Mouse (Mus musculus) left cerebral cortex, adult 9 months (tissue): Measurements from ENCODE around the gene Rbfox1.

Experiments used
- DNase-seq, 2 experiments: peaks; one replicate each; pipeline ENCODE4 v3.0.0; 2022; ENCODE audit warnings: low spot score in 2 of 2

The Rbfox1 gene

DNA sequence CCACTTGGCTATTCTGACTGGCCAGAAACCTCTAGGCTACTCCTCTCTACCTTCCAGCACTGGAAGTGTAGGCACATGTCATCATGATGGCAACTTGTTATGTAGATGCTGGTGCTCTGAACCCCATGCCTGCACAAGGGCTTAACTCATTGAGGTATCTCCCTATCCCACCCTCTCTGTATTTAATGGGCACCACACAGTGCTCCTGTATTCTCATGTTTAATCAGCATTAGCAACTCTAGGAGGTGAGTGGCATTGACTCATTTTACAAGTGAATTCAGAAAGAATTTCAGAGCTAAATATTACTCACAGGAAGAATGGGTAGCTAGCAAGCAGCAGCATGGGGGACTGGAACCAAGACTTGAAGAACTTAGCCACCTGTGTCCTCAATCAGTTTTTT is 321.3 kb downstream of the Rbfox1 start:
- no peak for DNase-seq

DNA sequence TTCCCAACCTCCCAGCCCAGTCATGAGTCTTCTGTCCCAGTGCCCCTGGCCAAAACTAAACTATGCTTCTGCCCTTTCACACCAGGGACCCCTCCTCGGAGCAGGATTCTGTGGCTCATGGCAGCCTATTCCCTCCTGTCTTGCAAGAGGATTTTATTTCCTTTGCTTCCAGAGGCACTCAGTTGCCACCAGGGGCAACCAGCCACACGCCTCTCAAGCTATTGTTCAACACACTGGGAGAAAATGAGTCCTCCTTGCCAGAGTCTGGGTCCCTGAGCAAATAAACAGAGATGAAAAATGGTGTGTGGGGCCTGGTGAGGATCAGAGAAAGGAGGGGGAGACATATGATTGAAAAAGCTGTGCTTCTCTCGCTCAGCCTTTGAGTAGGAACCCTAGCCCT is 327.8 kb downstream of the Rbfox1 start:
- no peak for DNase-seq

DNA sequence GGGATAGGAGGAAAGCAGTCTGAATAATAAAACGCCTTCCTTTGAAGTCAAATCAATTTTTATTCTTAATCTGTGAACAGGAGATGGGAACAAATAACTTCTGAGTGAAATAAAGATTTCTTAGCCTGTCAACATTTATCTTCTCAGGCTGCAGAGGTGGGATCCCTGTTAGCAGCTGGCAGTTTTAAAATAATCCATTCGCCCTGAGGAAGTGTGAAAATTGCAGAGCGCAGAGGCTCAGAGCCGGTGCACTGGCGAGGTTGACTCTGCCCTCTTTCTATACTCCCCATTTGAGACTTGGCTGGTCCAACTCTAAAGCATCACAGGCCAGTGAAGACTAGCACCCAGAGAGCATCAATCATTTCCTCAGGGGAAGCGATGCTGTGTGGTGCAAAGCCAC is 342.3 kb downstream of the Rbfox1 start:
- no peak for DNase-seq

DNA sequence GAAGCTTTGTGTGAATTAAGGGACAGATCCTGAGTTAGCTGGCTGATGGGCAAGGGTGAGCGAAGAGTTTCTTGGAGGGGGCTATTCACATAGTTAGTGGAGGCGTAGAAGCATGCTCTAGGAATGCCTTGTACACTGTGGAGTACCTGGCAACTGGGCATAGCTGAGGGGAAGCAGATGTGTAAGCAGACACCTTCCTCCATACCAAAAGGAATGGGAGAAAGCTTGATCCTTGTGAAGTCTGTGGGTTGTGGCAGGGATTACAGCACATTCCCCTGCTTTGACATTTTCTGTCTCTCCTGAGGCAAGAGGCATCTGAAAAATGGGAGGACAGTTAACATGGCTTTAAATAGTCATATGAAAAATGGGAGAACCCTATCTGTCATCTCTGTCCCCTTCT is 347.8 kb downstream of the Rbfox1 start:
- peak in 1 of 2 experiments; percentile 29 for DNase-seq

DNA sequence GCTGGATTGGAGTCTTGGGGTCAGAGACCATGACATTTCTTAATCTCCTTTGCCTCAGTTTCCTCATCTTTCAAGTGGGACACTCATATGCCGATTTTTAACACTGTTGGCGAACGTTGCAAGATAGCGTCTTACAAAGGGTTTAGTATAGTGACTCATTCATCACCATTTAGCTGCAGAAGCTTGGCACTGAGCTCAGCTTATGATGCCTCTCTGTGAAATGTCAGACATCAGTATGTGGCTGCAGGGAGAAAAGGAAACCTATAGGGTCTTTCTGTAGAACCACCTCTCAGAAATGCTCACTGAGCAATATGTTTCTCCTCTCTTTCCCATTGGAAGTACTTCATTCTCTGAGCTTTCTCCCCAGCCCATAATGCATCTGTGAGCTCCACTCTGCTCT is 356.2 kb downstream of the Rbfox1 start:
- DNase-seq, result no peak

DNA sequence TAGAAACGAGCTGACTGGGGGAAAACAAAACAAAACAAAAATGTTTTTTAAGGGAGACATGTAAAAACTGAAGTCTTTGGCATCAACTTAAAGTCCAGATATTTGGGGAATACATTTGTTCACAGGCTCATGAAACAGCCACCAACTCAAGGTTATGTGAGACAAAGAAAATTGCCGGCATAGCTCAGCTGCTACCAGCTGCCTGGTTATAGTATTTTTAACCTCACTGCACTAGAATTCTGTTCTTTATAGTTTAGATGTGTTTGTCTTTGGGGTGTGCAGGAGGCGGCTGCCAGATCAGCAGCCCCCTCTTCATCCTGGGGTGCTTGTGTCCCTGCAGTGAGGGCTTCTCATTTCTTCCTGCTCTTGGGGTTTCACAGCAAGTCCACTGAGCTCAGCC is 357.3 kb downstream of the Rbfox1 start:
- no peak for DNase-seq

DNA sequence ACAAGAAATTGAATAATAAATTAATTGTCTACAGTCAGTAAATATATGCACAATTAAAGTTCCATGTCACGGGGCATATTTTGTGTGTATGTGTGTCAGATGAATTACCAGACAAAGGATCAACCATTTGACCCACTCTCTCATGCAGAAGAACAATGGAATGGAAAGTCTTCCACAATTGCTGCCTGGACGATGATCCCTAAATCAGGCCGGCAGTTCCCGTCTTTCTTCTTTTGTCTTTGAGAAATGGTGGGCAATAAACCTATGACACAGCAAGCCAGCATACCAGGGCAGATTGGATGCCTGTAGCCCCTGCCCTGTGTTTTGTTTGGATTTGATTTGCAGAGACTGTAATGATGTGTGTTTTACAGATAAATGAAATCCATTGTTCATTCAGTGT is 362.4 kb downstream of the Rbfox1 start:
- no peak for DNase-seq

DNA sequence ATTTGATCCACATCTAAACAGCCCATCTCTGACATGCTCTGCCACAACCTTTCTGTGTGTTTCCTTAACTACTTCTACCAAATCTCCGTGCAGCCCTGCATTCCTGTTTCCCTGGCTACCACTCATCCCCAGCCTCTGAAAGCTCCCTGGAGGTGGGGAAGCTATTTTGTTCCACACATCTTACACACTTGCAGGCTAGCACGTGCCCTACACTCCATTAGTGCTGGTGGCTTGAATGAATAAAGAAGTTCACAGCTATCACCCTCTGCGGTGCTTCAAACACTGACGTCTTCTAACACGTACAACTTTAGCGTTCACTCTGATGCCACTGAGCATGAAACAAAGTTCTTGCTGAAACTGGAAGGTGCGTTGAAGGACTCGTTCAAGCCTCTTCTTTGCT is 379.4 kb downstream of the Rbfox1 start:
- DNase-seq, result no peak

DNA sequence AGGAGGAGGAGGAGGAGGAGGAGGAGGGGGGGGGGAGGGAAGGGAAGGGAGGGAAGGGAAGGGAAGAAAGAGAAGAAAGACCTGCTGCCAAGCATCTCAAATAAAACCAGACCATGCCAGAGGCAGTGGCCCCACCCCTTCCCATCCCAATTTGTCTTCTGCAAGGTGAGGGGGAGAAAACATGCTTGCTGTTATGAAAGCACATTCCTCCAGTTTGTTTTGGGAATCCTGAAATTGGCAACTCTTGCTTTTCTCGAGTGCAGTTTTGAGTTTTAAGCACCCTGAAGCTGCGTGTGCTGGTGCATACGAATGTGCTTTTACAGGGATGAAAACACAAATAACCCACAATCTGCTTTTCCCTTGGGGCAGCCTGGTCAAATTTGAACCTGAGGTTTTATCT is 380.5 kb downstream of the Rbfox1 start:
- no peak for DNase-seq

DNA sequence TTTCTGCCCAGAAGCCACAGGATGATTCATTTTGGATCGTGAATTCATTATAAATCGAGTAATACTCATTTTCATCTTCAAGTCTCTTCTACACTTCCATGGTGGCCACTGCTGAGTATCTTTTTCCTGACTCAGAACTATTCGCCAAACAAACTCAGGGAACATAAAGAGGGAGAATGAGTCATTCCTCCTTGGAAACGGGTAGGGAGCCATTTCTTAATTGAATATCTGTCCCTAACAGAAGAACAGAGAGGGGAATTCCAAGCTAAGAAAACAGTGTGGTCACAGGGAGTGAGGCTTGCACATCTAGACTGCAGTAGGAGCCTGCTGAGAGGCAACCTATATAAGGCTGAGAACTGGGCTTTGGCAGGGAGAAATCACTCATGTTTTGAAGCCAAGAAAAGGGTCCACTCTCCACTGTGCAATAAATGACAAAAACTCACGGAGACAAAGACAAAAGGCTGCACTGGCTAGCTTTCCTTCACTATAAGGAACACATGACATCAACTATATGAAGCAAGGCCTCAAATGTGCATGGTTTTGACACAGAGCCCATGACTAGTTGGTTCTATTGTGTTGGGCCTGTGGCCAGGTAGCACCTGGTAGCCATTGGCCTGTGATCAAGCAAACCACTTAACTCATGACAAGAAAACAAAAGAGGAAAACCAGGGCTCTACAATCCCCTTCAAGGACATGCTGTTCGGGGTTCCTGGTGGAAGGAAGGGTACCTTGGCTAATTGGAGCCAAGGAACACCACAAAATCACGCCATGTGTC is 386.6 kb downstream of the Rbfox1 start:
- no peak for DNase-seq

DNA sequence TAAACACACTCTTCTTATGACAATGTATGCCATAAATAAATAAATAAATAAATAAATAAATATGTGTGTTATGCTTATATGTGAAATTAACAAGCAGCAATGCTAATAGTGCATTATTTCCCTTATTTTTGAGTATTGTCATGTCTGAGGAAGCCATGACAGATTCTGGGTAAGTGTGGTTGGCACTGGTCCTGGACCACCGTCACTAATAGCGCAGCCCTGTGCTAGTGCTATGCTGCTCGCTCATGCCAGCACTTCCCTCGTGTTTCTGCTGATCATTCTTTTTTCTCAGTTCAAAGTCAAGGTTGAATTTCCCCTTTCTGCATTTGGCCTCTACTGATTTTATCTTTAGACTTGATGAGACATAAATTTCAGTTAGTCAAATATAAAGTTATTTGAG is 398.3 kb downstream of the Rbfox1 start:
- no peak for DNase-seq

DNA sequence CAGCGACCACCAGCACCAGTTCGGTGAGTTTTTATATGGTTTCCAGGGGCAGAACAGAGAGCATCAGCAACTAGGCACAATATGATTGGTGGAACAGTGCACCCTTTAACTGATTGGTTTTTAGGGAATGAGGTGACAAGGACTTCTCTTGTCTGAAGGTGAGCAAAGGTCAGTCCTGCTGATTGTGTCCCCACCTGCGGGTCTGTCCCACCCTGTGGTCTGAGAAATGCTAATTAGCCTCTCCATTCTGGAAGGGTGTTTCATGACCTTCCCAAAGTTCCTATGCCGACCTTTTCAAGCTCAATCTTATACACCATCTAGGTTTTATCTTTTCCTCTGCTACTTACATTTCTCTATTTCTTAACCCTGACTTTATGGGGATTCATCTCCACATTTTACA is 399.2 kb downstream of the Rbfox1 start:
- DNase-seq, result no peak

DNA sequence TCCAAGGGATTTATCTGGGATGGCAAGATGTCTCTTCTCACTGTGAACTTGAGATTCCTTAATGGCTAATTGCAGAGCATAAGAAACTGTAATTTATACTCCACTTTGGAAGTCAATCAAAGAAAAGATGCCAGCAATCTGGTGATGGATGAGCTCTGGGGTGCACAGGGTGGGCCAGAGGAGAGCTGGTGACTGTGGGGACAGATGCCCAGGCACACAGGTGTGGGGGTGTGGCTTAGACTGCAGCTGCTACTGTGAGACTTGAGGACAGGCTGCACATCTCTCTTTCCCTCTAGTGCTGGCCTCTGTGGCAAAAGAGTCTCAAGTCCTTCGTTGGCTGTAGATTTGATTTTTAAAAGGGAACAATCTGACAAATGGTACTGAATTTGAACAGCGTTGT is 402.5 kb downstream of the Rbfox1 start:
- no peak for DNase-seq

DNA sequence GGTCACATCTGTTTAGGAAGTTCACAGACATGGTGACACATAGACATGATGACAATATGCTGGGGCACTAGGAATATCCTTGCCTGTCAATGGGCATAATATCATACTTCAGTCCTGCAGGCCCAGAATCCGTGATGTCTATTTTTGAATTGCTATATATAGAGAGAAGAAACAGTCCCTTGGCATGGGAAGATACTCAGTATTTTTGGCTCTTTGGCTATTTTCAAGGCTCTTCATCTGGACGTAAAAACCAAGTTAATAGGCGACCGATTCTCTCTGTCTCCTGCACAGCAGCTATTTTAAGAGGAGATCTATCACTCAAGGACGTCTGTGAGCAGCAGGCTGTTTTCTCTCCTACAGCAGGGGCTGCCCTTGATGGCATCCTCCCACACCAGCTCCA is 415.0 kb downstream of the Rbfox1 start:
- DNase-seq, result no peak

DNA sequence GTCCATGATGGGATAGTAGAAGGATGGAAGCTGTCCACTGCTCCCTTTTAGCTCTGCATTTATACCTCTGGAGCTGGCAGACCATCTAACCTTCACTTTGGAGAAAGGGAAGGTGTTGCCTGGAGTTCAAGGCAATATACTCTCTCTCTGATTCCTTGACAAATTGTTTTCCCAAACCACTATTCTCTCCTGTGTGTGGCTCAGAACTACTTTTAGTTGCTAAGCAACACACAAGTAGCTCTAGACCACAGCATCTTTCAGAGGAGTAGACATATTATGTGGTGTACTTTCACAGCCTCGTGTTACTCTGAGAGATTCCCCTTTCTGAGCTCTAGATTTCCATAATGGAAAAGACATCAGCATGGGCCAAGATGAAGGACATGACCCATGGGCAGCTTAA is 417.9 kb downstream of the Rbfox1 start:
- DNase-seq, result no peak

DNA sequence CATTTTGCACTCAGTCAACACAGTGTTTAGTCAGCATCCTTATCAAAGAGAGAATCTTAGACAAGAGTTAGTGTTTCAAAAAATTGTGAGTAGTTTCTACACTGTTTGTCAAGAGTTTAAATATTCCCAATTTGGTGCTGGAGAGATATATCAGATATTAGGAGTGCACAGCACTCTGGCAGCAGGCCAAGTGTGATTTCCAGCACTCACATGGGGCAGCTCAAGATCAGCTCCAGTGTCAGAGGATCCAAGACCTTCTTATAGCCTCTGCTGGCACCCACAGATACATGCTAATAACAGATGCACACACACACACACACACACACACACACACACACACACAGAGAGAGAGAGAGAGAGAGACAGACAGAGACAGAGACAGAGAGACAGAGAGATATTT is 424.8 kb downstream of the Rbfox1 start:
- no peak for DNase-seq

DNA sequence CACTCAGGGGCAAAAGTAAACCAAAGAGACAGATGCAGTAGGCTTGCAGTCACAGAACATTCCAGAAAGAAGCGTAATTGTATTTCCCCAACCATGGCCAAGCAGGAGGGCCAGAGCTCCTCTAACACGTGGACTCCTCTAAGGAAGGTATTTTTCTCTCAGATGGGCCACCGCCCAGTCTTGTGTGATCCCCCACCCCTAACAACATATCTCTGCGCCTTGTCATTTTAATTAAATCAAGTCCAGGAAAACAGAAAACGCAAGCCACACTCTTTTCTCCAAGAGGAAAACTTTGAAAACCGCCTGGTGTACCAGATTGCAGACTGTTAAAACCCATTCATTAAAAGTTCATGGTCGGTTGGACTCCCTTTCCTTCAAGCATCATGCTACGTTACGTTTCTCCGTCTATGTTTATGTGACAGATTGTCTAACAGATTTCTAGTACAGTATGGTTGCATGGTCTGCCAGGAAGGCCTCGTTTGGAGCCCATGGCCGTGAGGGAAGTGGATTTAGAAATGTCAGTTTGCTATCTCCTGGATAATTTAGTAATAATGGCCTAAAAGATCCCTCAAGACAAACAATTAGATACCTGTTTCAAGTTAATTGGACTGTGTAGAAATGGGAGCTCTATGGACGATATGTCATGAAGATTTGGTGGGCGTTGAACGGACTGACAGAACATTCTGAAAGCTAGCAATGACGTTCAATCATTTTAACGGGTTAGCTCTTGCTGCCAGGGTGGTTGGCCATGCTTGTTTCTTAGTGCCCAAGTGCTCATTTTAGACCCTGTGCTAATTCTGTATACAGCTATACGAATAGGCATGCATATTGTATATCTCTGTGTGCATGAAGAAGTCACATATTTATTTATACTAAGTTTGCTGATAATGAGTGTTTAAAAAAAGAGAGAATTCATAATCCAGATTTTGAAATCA is 425.9 kb downstream of the Rbfox1 start:
- no peak for DNase-seq

DNA sequence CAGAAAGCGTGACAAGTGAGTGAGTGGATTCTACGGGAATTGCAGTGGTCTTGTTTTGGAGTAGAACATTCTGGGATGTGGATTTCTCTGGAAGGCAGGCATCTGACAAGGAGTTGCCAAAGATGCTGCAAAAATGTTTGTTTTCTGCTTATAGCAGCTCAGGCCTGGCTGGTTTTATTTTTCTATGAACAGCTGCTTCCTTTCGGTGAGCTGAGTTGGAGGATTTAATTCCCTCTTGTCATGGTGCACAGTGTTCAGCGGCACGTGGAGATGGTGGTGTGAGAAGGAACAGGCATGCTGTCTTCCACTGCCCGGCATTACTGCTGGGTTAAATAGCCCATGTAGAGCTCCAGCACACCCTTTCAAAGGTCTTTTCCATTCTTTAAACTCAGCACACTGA is 428.5 kb downstream of the Rbfox1 start:
- DNase-seq, result peak; percentile 42 to 55

DNA sequence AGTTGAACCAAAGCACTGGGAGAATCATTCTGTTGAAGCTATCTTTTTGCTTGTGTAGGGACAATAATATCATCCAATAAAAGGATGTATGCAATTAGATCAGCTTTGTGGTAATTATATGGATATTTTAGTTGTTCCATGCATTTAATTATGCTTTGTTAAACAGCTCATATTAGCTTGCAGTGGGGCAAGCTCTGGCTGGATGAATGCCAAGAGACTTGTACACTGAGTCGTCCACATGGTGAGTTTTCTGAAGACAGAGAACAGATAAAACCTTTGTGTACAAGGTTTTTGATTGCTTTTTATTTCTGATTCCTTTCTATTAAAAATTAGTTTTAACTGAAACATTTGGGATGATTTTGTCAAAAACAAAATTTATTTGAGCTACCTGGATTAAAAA is 439.7 kb downstream of the Rbfox1 start:
- DNase-seq, result no peak

DNA sequence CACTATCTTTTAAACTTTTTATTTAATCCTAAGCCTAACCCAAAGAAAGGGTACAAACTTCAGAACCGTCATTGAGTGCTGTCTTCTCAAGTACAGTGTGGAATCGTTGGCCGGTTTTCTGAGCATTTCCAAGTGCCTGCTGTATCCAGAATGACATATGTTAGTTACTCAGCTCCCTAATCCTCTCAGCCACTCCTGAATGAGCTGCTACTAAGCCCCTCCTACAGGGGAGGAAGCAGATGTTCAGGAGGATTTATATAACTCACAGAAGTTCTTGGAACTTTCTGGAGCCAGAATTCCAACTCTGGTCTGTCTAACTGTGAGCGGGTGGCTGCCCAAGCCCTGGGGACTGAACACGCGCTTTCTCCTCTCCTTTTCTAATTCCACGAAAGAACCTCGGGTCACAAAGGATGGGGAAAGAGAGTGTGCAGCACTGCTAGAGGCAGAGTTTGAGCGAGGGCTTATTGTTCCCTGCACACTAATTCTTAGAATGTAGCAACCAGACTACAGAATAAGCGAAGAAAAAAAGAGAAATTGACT is 446.3 kb downstream of the Rbfox1 start:
- DNase-seq, result no peak

DNA sequence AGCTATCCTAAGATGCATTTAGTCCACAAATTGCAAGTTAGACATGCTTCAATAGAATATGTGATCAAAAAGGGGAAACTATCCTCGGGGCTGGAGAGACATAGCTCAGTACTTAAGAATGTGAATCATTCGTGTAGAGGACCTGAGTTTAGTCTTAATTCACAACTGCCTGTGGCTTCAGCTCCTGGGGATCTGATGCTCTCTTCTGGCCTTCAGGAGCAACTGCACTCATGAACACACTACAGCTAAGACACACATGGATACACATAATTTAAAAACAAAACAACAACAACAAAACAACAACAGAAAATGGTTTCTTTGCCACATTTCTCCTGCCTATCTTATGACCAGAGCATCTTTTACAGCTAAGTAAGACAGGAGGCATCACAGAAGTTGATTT is 448.1 kb downstream of the Rbfox1 start:
- no peak for DNase-seq

DNA sequence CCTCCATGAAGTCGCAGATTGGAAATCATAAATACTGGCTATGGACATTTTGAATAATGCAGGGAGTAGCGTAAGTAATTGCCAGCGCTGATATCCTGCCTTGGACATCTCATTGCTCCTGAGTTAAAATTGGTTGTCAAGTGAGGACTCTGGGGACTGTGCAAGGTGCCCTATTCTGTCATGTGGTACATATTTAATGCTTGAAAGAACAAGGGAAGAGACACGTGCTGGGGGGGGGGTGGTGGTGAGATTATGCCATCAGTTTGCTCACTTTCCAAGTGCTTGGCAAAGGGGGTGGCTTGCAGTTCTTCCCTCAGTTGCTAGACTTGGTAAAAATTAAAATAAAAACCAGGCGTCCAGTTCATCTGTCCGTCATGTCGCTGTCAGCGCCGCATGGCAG is 462.9 kb downstream of the Rbfox1 start:
- no peak for DNase-seq
